Mouse (Mus musculus): ENCODE data around the gene Car5b. TPM values are rescaled to one million over a fixed set of nuclear protein-coding genes. Genes with fewer than 3 reads are reported as not detected.

Car5b gene
- polyA plus RNA-seq, 1 experiment from 2014 or later = 0.33 TPM

DNA sequence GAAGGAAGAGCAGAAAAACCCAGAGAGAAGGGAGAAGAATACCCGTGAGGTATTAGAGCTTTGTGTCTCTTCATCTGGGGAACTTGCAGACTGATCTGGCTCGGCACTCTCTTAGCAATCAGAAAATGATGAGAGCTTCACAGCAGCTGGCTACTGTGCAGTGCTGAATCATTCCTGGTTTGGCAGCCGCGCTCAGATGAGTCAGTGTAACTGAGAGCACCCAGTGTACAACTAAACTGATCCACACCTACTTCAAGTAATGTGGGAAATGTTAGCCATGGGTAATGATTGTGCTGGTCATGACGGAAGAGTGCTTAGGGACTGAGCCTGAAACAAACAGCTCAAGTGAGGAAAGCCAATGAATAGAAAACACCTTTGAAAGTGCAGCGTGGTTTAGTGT lies 89.2 kb downstream of the Car5b start:
- ATAC-seq = no peak
- Histone ChIP-seq H3K27ac (ENCODE audit: low read length) (no peak overlapping the region), H3K36me3 (ENCODE audit: control insufficient read depth, insufficient read depth, low read length) (0 out of 2 replicates have a peak, but pooled peaks cover 4% of the 10 kb centered on the region), H3K4me3 (ENCODE audit: low read length) (no peak overlapping the region), H3K9me3 (ENCODE audit: control insufficient read depth, low read length) (no peaks in the 10 kb centered on the region), H3K27me3 (replicated peaks; ENCODE audit: control insufficient read depth, insufficient read depth, low read length) (no peaks in the 10 kb centered on the region), H3K4me1 (ENCODE audit: control insufficient read depth, insufficient read depth, low read length) (no peaks in the 10 kb centered on the region), H3K9ac (ENCODE audit: low read depth, low read length) (no peak overlapping the region), H3K4me2 (ENCODE audit: low read depth, low read length) (no peak overlapping the region)
- WGBS = 93% methylated on average over 6 of the region's 6 CpGs

GRCm38 (mm10) chrX:163934731-163935130 lies 93.1 kb downstream of the Car5b start:
- Histone ChIP-seq H3K27me3 (replicated peaks; ENCODE audit: control insufficient read depth, insufficient read depth, low read length) (no peaks in the 10 kb centered on the region), H3K9ac (ENCODE audit: low read depth, low read length) (no peak overlapping the region), H3K4me1 (ENCODE audit: control insufficient read depth, insufficient read depth, low read length) (no peaks in the 10 kb centered on the region), H3K4me2 (ENCODE audit: low read depth, low read length) (no peak overlapping the region), H3K9me3 (ENCODE audit: control insufficient read depth, low read length) (no peaks in the 10 kb centered on the region), H3K36me3 (ENCODE audit: control insufficient read depth, insufficient read depth, low read length) (no peaks in the 10 kb centered on the region), H3K27ac (ENCODE audit: low read length) (no peak overlapping the region), H3K4me3 (ENCODE audit: low read length) (no peak overlapping the region)
- no peak for ATAC-seq
- 82% methylated on average over 8 of the region's 8 CpGs for WGBS

DNA sequence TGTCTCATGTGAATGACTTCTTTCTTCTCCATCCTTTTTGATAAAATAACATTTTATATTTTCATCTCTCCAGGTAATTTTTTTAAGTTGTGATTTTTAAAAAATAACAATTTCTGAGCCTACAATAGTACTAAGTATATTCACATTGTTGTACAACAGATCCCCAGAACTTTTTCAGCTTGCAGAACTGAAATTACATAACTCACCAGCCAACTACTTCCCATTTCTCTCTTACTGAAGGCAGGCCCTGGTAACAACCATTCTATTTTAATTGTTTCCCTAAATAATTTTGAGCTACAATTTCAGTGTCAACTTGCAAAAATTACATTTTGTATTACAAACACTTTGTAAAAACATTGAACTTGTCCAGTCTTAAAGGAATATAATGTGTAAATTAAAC lies 98.2 kb downstream of the Car5b start:
- Histone ChIP-seq H3K9ac (ENCODE audit: low read depth, low read length) (no peak overlapping the region), H3K9me3 (ENCODE audit: control insufficient read depth, low read length) (no peaks in the 10 kb centered on the region), H3K4me3 (ENCODE audit: low read length) (no peak overlapping the region), H3K4me2 (ENCODE audit: low read depth, low read length) (no peak overlapping the region), H3K4me1 (ENCODE audit: control insufficient read depth, insufficient read depth, low read length) (no peaks in the 10 kb centered on the region), H3K27ac (ENCODE audit: low read length) (no peak overlapping the region), H3K27me3 (replicated peaks; ENCODE audit: control insufficient read depth, insufficient read depth, low read length) (no peaks in the 10 kb centered on the region), H3K36me3 (ENCODE audit: control insufficient read depth, insufficient read depth, low read length) (no peaks in the 10 kb centered on the region)
- no peak for ATAC-seq

Other genes starting within 250 kb of the Car5b start
- 18.0 and 18.5 TPM in 2 replicates for gene Ap1s2, start 119.0 kb downstream of the Car5b start, polyA plus RNA-seq (2015; fragmentation: Nextera tagmentation; extraction: Ambion mirVana)
- 41.6 and 48.2 TPM in 2 replicates for gene Zrsr2, start 69.3 kb downstream of the Car5b start, polyA plus RNA-seq (2015; fragmentation: Nextera tagmentation; extraction: Ambion mirVana)
- gene Siah1b, start 48.5 kb upstream of the Car5b start, polyA plus RNA-seq (2015; fragmentation: Nextera tagmentation; extraction: Ambion mirVana) = 16.7 and 20.3 TPM in 2 replicates
- 8.3 and 8.4 TPM in 2 replicates for gene Cltrn, start 60.8 kb upstream of the Car5b start, polyA plus RNA-seq (2015; fragmentation: Nextera tagmentation; extraction: Ambion mirVana)
- gene Ace2, start 111.3 kb upstream of the Car5b start, polyA plus RNA-seq (2015; fragmentation: Nextera tagmentation; extraction: Ambion mirVana) = 124 and 183 TPM in 2 replicates
- 0.83 and 0.87 TPM in 2 replicates for gene Bmx, start 230.2 kb upstream of the Car5b start, polyA plus RNA-seq (2015; fragmentation: Nextera tagmentation; extraction: Ambion mirVana)
- 3.0 and 4.7 TPM in 2 replicates for gene Pir, start 241.4 kb upstream of the Car5b start, polyA plus RNA-seq (2015; fragmentation: Nextera tagmentation; extraction: Ambion mirVana)